Mouse (Mus musculus): Measurements from ENCODE around the gene Nucb1. TPM values are rescaled to one million over a fixed set of nuclear protein-coding genes. Genes with fewer than 3 reads are reported as not detected.

Gene Nucb1
- polyA plus RNA-seq (2012; rRNA removed) = 171 and 188 TPM in 2 replicates

DNA sequence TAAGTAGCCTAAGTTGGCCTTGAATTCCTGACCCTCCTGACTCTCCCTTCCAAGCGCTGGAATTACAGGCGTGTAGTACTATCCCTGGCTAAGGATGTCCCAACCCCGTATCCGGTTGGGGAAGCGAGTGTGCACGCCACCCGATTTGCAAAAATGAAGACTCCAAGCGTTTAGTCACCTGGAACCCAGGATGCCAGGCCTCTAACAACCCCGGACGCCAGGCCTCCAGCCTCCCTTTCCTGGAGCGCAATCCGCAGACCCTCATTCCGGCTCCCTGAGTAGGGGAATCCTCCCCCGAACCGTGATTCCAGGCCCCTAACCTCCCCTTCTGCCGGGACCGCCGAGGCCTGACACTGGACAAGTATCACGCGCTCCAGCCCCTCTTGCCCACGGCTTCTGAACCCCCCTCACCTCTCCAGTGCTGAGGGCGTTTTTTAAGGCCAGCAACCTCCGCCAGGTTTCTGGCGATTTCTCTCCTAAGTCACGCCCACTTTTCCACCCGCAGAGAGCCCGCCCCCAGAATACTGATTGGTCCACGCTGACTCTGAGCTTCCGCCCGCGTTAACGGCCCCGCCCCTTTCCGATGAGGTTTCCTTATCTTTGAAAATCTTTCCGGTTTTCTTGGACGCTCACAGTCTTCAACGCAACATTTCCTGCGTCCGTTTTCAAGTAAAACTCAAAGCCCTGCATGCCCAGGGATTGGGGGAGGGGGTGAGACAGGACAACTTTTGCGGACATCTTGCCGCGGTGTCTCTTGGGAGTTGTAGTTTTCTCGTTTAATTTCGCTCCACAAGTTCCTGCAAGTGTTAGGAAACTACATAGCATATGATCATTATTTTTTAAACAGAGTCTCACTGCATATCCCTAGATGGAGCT is at the start of gene Nucb1:
Gene Nucb1, minus strand, starts transcription at position 495 of the 876 bp plus-strand sequence.
- DNase-seq (ENCODE audit: low read depth in 1 of 2, low spot score in 2 of 2) = peak; percentile 89 to 93
- no peaks in the 10 kb centered on the region for H3K27me3 ChIP-seq (ENCODE audit: control insufficient read depth, insufficient read depth, low read length)
- peaks cover 5% of the 10 kb centered on the region; the same call in 1 of the 2 replicates for H3K4me1 ChIP-seq (ENCODE audit: control insufficient read depth, insufficient read depth, insufficient read length)
- peak; percentile 52 for TF ChIP-seq POLR2A (IDR thresholded peaks at IDR 0.05; ENCODE audit: low read depth, low read length)
- TF ChIP-seq CTCF (IDR thresholded peaks at IDR 0.05; ENCODE audit: extremely low read depth, insufficient read depth, insufficient read length, insufficient replicate concordance) = no peak
- peak within 1 kb of the TSS; percentile 96 for H3K27ac ChIP-seq (ENCODE audit: insufficient read depth, low read length)
- H3K4me3 ChIP-seq (ENCODE audit: extremely low read depth, insufficient read depth, insufficient read length) = peak within 1 kb of the TSS; percentile 90
- WGBS = under 1% methylated on average over 44 of the region's 44 CpGs
- H3K36me3 ChIP-seq (ENCODE audit: control insufficient read depth, insufficient read depth, low read length) = peaks cover 3% of the 10 kb centered on the region; the same call in 1 of the 2 replicates

DNA sequence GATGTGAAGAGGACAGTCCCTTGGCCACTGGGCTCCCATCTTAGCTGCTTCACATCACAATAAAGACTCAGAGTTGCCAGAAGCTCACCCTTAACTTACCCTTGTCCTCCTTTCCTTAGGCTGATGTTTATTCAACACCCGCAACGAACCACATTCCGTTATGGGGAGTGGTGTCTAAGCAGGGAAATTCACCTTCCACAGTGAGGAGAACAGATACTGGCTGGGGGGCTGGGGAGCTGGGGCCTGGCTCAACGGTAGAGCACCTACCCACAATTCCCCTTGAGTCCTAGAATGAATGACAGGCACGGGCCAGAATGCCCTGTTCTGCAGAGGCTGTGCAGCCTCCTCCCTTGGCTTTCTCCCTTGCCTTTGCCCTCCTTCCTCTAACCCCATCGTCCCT is 48.7 kb upstream of the Nucb1 start:
- DNase-seq (ENCODE audit: low read depth in 1 of 2, low spot score in 2 of 2) = no peak
- Histone ChIP-seq H3K27ac (ENCODE audit: insufficient read depth, low read length) (no peak overlapping the region), H3K4me3 (ENCODE audit: extremely low read depth, insufficient read depth, insufficient read length) (no peak overlapping the region), H3K4me1 (ENCODE audit: control insufficient read depth, insufficient read depth, insufficient read length) (0 out of 2 replicates have a peak, but pooled peaks cover 7% of the 10 kb centered on the region), H3K36me3 (ENCODE audit: control insufficient read depth, insufficient read depth, low read length) (no peaks in the 10 kb centered on the region), H3K27me3 (ENCODE audit: control insufficient read depth, insufficient read depth, low read length) (no peaks in the 10 kb centered on the region)
- WGBS = 45% methylated on average over 6 of the region's 6 CpGs
- TF ChIP-seq CTCF (IDR thresholded peaks at IDR 0.05; ENCODE audit: extremely low read depth, insufficient read depth, insufficient read length, insufficient replicate concordance) (no peak), POLR2A (IDR thresholded peaks at IDR 0.05; ENCODE audit: low read depth, low read length) (no peak)

DNA sequence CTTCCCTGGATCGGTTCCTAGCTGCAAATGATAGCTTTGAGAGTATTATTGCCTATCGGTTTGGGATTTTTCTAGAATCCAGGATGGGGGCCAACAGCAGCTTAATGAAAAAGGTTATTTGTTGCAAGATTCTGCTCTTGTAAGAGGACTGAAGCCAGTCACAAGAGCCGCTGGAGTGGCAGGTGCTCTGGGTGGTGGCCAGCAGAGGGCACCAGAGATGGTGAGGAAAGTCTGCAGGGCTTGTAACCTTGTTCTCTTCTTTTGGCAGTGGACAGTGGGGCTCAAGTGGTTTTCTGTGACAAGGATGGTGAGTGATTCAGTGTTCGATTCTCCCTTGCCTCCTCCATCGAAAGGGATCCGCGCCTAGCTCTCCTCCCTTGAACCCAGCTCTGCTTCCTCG is 45.6 kb upstream of the Nucb1 start:
- Histone ChIP-seq H3K27me3 (ENCODE audit: control insufficient read depth, insufficient read depth, low read length) (no peaks in the 10 kb centered on the region), H3K4me1 (ENCODE audit: control insufficient read depth, insufficient read depth, insufficient read length) (0 out of 2 replicates have a peak, but pooled peaks cover 5% of the 10 kb centered on the region), H3K4me3 (ENCODE audit: extremely low read depth, insufficient read depth, insufficient read length) (no peak overlapping the region), H3K27ac (ENCODE audit: insufficient read depth, low read length) (no peak overlapping the region), H3K36me3 (ENCODE audit: control insufficient read depth, insufficient read depth, low read length) (no peaks in the 10 kb centered on the region)
- DNase-seq (ENCODE audit: low read depth in 1 of 2, low spot score in 2 of 2) = peak in 1 of 2 experiments; percentile 79
- TF ChIP-seq CTCF (IDR thresholded peaks at IDR 0.05; ENCODE audit: extremely low read depth, insufficient read depth, insufficient read length, insufficient replicate concordance) (peak; percentile 86; the same call in 1 of the 2 replicates), POLR2A (IDR thresholded peaks at IDR 0.05; ENCODE audit: low read depth, low read length) (no peak)
- 31% methylated on average over 8 of the region's 8 CpGs for WGBS

DNA sequence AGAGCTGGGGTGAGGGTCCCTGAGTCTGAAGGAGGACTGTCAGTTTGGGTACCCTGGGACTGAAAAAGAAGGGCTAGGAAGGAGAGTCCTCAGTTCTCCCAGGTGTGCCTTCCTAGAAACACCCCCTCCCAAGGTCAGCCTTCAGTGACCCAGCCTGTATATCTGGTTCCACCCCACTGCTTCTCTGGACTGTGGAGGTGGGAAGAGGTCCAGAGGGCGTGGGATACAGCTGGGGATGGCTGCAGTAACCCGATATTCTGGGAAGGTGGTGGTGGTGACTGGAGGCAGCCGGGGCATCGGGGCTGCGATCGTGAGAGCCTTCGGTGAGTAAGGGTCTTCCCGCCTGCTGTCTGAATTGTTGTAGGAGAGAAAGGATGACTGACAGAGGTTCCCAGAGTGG is 44.5 kb upstream of the Nucb1 start, which contains the start of gene Hsd17b14:
Gene Hsd17b14, plus strand, starts transcription at position 150 of the 400 bp plus-strand sequence.
- no peaks in the 10 kb centered on the region for H3K4me1 ChIP-seq (ENCODE audit: control insufficient read depth, insufficient read depth, insufficient read length)
- no peak within 1 kb of the TSS for H3K27ac ChIP-seq (ENCODE audit: insufficient read depth, low read length)
- WGBS = 84% methylated on average over 8 of the region's 8 CpGs
- no peaks in the 10 kb centered on the region for H3K27me3 ChIP-seq (ENCODE audit: control insufficient read depth, insufficient read depth, low read length)
- H3K36me3 ChIP-seq (ENCODE audit: control insufficient read depth, insufficient read depth, low read length) = no peaks in the 10 kb centered on the region
- DNase-seq (ENCODE audit: low read depth in 1 of 2, low spot score in 2 of 2) = no peak
- no peak within 1 kb of the TSS for H3K4me3 ChIP-seq (ENCODE audit: extremely low read depth, insufficient read depth, insufficient read length)
- TF ChIP-seq POLR2A (IDR thresholded peaks at IDR 0.05; ENCODE audit: low read depth, low read length) (no peak), CTCF (IDR thresholded peaks at IDR 0.05; ENCODE audit: extremely low read depth, insufficient read depth, insufficient read length, insufficient replicate concordance) (no peak)

DNA sequence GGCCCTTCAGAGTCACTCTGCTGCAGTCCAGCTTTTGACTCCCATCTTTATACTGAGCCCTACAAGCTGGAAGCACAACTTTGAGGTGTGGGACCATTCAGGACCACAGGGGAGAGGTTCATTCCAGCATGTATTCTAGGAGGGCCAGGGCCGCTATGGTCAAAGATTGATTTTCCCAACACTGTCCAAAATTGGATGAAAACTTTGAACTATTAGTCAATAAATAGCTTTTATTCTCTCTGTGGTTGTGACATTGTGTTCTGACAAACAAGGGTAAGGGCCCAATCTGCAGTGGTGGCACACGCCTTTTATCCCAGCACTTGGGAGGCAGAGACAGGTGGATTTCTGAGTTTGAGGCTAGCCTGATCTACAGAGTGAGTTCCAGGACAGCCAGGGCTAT is 43.8 kb upstream of the Nucb1 start:
- TF ChIP-seq POLR2A (IDR thresholded peaks at IDR 0.05; ENCODE audit: low read depth, low read length) (no peak), CTCF (IDR thresholded peaks at IDR 0.05; ENCODE audit: extremely low read depth, insufficient read depth, insufficient read length, insufficient replicate concordance) (no peak)
- WGBS = 90% methylated on average over 2 of the region's 2 CpGs
- Histone ChIP-seq H3K4me3 (ENCODE audit: extremely low read depth, insufficient read depth, insufficient read length) (no peak overlapping the region), H3K27me3 (ENCODE audit: control insufficient read depth, insufficient read depth, low read length) (no peaks in the 10 kb centered on the region), H3K27ac (ENCODE audit: insufficient read depth, low read length) (no peak overlapping the region), H3K36me3 (ENCODE audit: control insufficient read depth, insufficient read depth, low read length) (no peaks in the 10 kb centered on the region), H3K4me1 (ENCODE audit: control insufficient read depth, insufficient read depth, insufficient read length) (no peaks in the 10 kb centered on the region)
- no peak for DNase-seq (ENCODE audit: low read depth in 1 of 2, low spot score in 2 of 2)

DNA sequence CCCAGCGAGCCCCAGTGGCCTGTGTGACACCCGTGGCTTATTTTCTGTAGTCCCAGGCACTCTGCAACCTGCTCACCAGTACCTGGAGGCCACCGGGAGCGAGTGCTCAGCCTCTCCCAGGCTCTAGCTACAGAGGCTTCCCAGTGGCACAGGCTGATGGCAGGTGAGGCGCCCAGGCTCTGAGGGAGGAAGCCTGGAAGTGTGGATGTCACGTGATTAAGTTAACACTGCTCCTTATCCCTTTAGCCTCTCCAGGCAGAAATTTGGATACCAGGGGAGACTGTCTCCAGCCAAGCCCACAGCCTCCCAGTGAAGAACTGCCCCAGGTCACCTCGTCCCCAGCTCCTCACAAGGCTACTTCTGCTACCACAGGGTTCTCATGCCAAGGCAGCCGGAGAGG is 43.3 kb upstream of the Nucb1 start:
- H3K4me1 ChIP-seq (ENCODE audit: control insufficient read depth, insufficient read depth, insufficient read length) = no peaks in the 10 kb centered on the region
- H3K27me3 ChIP-seq (ENCODE audit: control insufficient read depth, insufficient read depth, low read length) = no peaks in the 10 kb centered on the region
- WGBS = 85% methylated on average over 8 of the region's 8 CpGs
- TF ChIP-seq CTCF (IDR thresholded peaks at IDR 0.05; ENCODE audit: extremely low read depth, insufficient read depth, insufficient read length, insufficient replicate concordance) (no peak), POLR2A (IDR thresholded peaks at IDR 0.05; ENCODE audit: low read depth, low read length) (no peak)
- H3K27ac ChIP-seq (ENCODE audit: insufficient read depth, low read length) = no peak overlapping the region
- no peaks in the 10 kb centered on the region for H3K36me3 ChIP-seq (ENCODE audit: control insufficient read depth, insufficient read depth, low read length)
- DNase-seq (ENCODE audit: low read depth in 1 of 2, low spot score in 2 of 2) = no peak
- no peak overlapping the region for H3K4me3 ChIP-seq (ENCODE audit: extremely low read depth, insufficient read depth, insufficient read length)

DNA sequence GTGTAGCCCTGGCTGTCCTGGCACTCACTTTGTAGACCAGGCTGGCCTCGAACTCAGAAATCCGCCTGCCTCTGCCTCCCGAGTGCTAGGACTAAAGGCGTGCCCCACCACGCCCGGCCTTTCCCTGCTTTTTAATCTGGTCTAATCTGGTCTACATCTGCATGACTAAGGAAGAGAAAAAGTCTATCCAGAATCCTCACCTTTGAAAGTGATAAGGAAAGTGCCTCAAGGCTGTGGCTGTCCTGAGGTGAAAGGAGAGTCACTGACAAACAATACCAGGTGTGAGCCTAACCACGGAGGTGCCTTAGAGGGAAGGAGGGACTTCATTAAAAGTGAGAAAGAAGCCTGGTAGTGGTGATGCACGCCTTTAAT is 41.3 kb upstream of the Nucb1 start:
- Histone ChIP-seq H3K4me3 (ENCODE audit: extremely low read depth, insufficient read depth, insufficient read length) (no peak overlapping the region), H3K27ac (ENCODE audit: insufficient read depth, low read length) (no peak overlapping the region)
- WGBS = 80% methylated on average over 8 of the region's 8 CpGs

More for the DNA sequence above, 41.3 kb upstream of the Nucb1 start:
- H3K36me3 ChIP-seq (ENCODE audit: control insufficient read depth, insufficient read depth, low read length) = no peaks in the 10 kb centered on the region
- no peak for TF ChIP-seq CTCF (IDR thresholded peaks at IDR 0.05; ENCODE audit: extremely low read depth, insufficient read depth, insufficient read length, insufficient replicate concordance)
- DNase-seq (ENCODE audit: low read depth in 1 of 2, low spot score in 2 of 2) = no peak
- H3K4me1 ChIP-seq (ENCODE audit: control insufficient read depth, insufficient read depth, insufficient read length) = no peaks in the 10 kb centered on the region
- no peaks in the 10 kb centered on the region for H3K27me3 ChIP-seq (ENCODE audit: control insufficient read depth, insufficient read depth, low read length)

Data from spleen, adult 2 months (tissue).